Mouse (Mus musculus): ENCODE data around the gene Cipc.

- no peak for TF ChIP-seq GATA1 (IDR thresholded peaks at IDR 0.05; ENCODE audit: low read length)
- TF ChIP-seq TAL1 (IDR thresholded peaks at IDR 0.05; ENCODE audit: low read length), result no peak
These were observed 23.0 kb upstream of the Cipc start for GRCm38 (mm10) chr12:86923837-86924236.
